ENCODE assay signal across 20 mouse cellular contexts in genomic region chr5:140382688-140383087, GRCm38 (mm10). TPM values are rescaled to one million over a fixed set of nuclear protein-coding genes. Genes with fewer than 3 reads are reported as not detected.
DNase-seq lines count a peak whose midpoint lies in the region; ATAC-seq and TF ChIP-seq lines count a peak whose summit lies in the region.
"Had no signal": no experiment of that assay in that cellular context is flagged by ENCODE, and none has a peak within 500 bp of the region (broad histone marks: within the 10 kb centered on the region; RNA-seq: fewer than 3 reads in every experiment).

No protein-coding gene starts in this region.

- ATAC-seq in hindbrain, embryonic 13.5 days (ENCODE audit: low FRiP score), result no peak
- no peak for ATAC-seq in hindbrain, embryonic 12.5 days (ENCODE audit: low FRiP score)
- ATAC-seq in hematopoietic stem cell, adult 5-6 weeks (replicated peaks in 1 of 2; ENCODE audit: insufficient read depth in 1 of 2, low FRiP score in 2 of 2, low TSS enrichment in 1 of 2, low read depth in 1 of 2, poor library complexity in 2 of 2, severe bottlenecking in 2 of 2), result peak; percentile 32 to 44; a peak in 3 of 4 replicates
- ATAC-seq: forebrain, embryonic 14.5 days had no signal

- H3K9me3 ChIP-seq in hindbrain, embryonic 13.5 days, result no peaks in the 10 kb centered on the region
- no peaks in the 10 kb centered on the region for H3K9me3 ChIP-seq in hindbrain, embryonic 12.5 days (replicated peaks)
- H3K9me3 ChIP-seq in MEL (replicated peaks; ENCODE audit: insufficient read depth, low read length), result no peaks in the 10 kb centered on the region
- H3K9me3 ChIP-seq: limb, embryonic 15.5 days had no signal

- TF ChIP-seq EP300 in MEL (IDR thresholded peaks at IDR 0.05; ENCODE audit: low read depth in 1 of 2, low read length in 2 of 2), result no peak

- no peak for TF ChIP-seq RAD21 in MEL (IDR thresholded peaks at IDR 0.05; ENCODE audit: low read depth, low read length)

- peak overlapping the region; percentile 15; the same call in 1 of the 2 replicates for H3K9ac ChIP-seq in hindbrain, embryonic 13.5 days
- no peak overlapping the region for H3K9ac ChIP-seq in hindbrain, embryonic 12.5 days
- H3K9ac ChIP-seq in MEL (ENCODE audit: control insufficient read depth, low read depth, low read length, poor library complexity, severe bottlenecking), result no peak overlapping the region
- H3K9ac ChIP-seq: limb, embryonic 15.5 days had no signal

- H3K4me2 ChIP-seq in hindbrain, embryonic 13.5 days, result no peak overlapping the region
- no peak overlapping the region for H3K4me2 ChIP-seq in hindbrain, embryonic 12.5 days (replicated peaks)
- H3K4me2 ChIP-seq: limb, embryonic 15.5 days had no signal

- peaks cover 21% of the 10 kb centered on the region for H3K4me1 ChIP-seq in hindbrain, embryonic 13.5 days (replicated peaks)
- H3K4me1 ChIP-seq in hindbrain, embryonic 12.5 days, result peaks cover 17% of the 10 kb centered on the region
- peaks cover 0 to 23% of the 10 kb centered on the region in 2 experiments; a peak in 3 of 4 replicates for H3K4me1 ChIP-seq in MEL (ENCODE audit: control insufficient read depth in 1 of 2, insufficient read depth in 2 of 2, low read length in 2 of 2)

- H3K27me3 ChIP-seq in hindbrain, embryonic 13.5 days, result no peaks in the 10 kb centered on the region
- no peaks in the 10 kb centered on the region for H3K27me3 ChIP-seq in hindbrain, embryonic 12.5 days
- no peaks in the 10 kb centered on the region for H3K27me3 ChIP-seq in MEL (ENCODE audit: control insufficient read depth in 1 of 2, insufficient read depth in 2 of 2, low read length in 2 of 2)
- H3K27me3 ChIP-seq: limb, embryonic 15.5 days; Patski had no signal

- 96% methylated on average over 6 of the region's 6 CpGs for WGBS in hindbrain, embryonic 13.5 days
- 95% methylated on average over 6 of the region's 6 CpGs for WGBS in hindbrain, embryonic 12.5 days

- TF ChIP-seq POLR2A in MEL (IDR thresholded peaks at IDR 0.05; ENCODE audit: control insufficient read depth in 1 of 2, insufficient read depth in 1 of 2, low read depth in 1 of 2, low read length in 2 of 2, poor library complexity in 1 of 2), result no peak

- H3K27ac ChIP-seq in hindbrain, embryonic 13.5 days, result no peak overlapping the region
- H3K27ac ChIP-seq in hindbrain, embryonic 12.5 days, result no peak overlapping the region
- H3K27ac ChIP-seq in MEL (ENCODE audit: control insufficient read depth, low read depth, low read length), result no peak overlapping the region

- H3K79me2 ChIP-seq in MEL (ENCODE audit: control insufficient read depth, insufficient read depth, low read length, poor library complexity), result peaks cover 16% of the 10 kb centered on the region

- H3K4me3 ChIP-seq in hindbrain, embryonic 13.5 days, result no peak overlapping the region
- no peak overlapping the region for H3K4me3 ChIP-seq in hindbrain, embryonic 12.5 days
- H3K4me3 ChIP-seq in MEL (ENCODE audit: control insufficient read depth in 1 of 2, insufficient read depth in 1 of 2, low read depth in 2 of 2, low read length in 2 of 2), result no peak overlapping the region
- H3K4me3 ChIP-seq: erythroblast, embryonic 14.5 days; limb, embryonic 15.5 days had no signal

- DNase-seq in A20 (ENCODE audit: low read depth, low spot score), result peak; percentile 88
- DNase-seq in MEL (ENCODE audit: low read depth, low spot score), result peak; percentile 55
- DNase-seq in gastrocnemius, postnatal 10 days, result no peak
- no peak for DNase-seq in right cerebral cortex, postnatal 25 days
- no peak for DNase-seq in cerebellum, adult 11 months
- DNase-seq: adrenal gland, postnatal 10 days; cerebellum, adult 2 months; cerebellum, postnatal 36 days; gastrocnemius, postnatal 36 days; heart, postnatal 4 days; kidney, adult 18-20 months; kidney, postnatal 14 days; lung, postnatal 10 days had no signal

- TF ChIP-seq CTCF in MEL (IDR thresholded peaks at IDR 0.05 in 2 of 3, conservative IDR thresholded peaks at IDR 0.05 in 1 of 3; ENCODE audit: control insufficient read depth in 1 of 3, insufficient read depth in 1 of 3, low read depth in 2 of 3, low read length in 3 of 3, poor library complexity in 1 of 3, severe bottlenecking in 1 of 3), result no peak

- H3K36me3 ChIP-seq in hindbrain, embryonic 13.5 days, result no peaks in the 10 kb centered on the region; the same call in 1 of the 2 replicates
- H3K36me3 ChIP-seq in hindbrain, embryonic 12.5 days, result no peaks in the 10 kb centered on the region
- H3K36me3 ChIP-seq in MEL (ENCODE audit: control insufficient read depth in 1 of 2, insufficient read depth in 2 of 2, low read length in 2 of 2), result peaks cover 0 to 16% of the 10 kb centered on the region in 2 experiments; a peak in 2 of 4 replicates
- H3K36me3 ChIP-seq: limb, embryonic 15.5 days had no signal

TF ChIP-seq in MEL, 35 proteins besides CTCF, POLR2A, EP300 and RAD21:
- TF ChIP-seq HCFC1 (IDR thresholded peaks at IDR 0.05; ENCODE audit: low read depth, low read length) (no peak), USF1 (IDR thresholded peaks at IDR 0.05; ENCODE audit: low read depth, low read length) (no peak)
TF ChIP-seq in MEL: peak in this region for 0.

RNA-seq across cellular contexts. Expression of gene Snx8, which starts 6.4 kb away (rescaled TPM):
- polyA plus RNA-seq in hindbrain, embryonic 13.5 days (2015; fragmentation: Nextera tagmentation; extraction: Ambion mirVana), result 25.7 and 26.3 TPM in 2 replicates
- polyA plus RNA-seq in hindbrain, embryonic 12.5 days (2016; fragmentation: Nextera tagmentation; extraction: Ambion mirVana), result 21.1 and 22.1 TPM in 2 replicates
- 16.1 and 19.7 TPM in 2 replicates for total RNA-seq in MEL (2012; rRNA removed)
- polyA plus RNA-seq in MEL (2012; ENCODE audit: insufficient read depth in 1 of 2, insufficient read length in 2 of 2, low read depth in 1 of 2, low replicate concordance in 2 of 2, missing spikeins in 1 of 2), result 10 to 100 TPM in 1 of 2 experiments, not detected in 1; 30.7 TPM
- total RNA-seq in hematopoietic stem cell, adult 5-6 weeks (2017), result 3.4 and 5.4 TPM in 2 replicates
- 10 to 100 TPM; 11.6 to 16.1 TPM for total RNA-seq in gastrocnemius, postnatal 10 days (2021)

RNA-seq across cellular contexts. Expression of gene Eif3b, which starts 36.4 kb away (rescaled TPM):
- polyA plus RNA-seq in hindbrain, embryonic 13.5 days (2015; fragmentation: Nextera tagmentation; extraction: Ambion mirVana), result 79.3 and 81.7 TPM in 2 replicates
- polyA plus RNA-seq in hindbrain, embryonic 12.5 days (2016; fragmentation: Nextera tagmentation; extraction: Ambion mirVana), result 155 and 162 TPM in 2 replicates
- total RNA-seq in MEL (2012; rRNA removed), result 303 and 340 TPM in 2 replicates
- 100 to 1,000 TPM; 376 to 580 TPM for polyA plus RNA-seq in MEL (2012; ENCODE audit: insufficient read depth in 1 of 2, insufficient read length in 2 of 2, low read depth in 1 of 2, low replicate concordance in 2 of 2, missing spikeins in 1 of 2)
- total RNA-seq in hematopoietic stem cell, adult 5-6 weeks (2017), result 118 and 144 TPM in 2 replicates
- total RNA-seq in gastrocnemius, postnatal 10 days (2021), result 10 to 100 TPM; 96.5 to 98.6 TPM

RNA-seq across cellular contexts. Expression of gene Mrm2, which starts 51.0 kb away (rescaled TPM):
- 20.2 and 21.5 TPM in 2 replicates for polyA plus RNA-seq in hindbrain, embryonic 13.5 days (2015; fragmentation: Nextera tagmentation; extraction: Ambion mirVana)
- 18.9 and 20.9 TPM in 2 replicates for polyA plus RNA-seq in hindbrain, embryonic 12.5 days (2016; fragmentation: Nextera tagmentation; extraction: Ambion mirVana)
- 12.1 and 14.1 TPM in 2 replicates for total RNA-seq in MEL (2012; rRNA removed)
- polyA plus RNA-seq in MEL (2012; ENCODE audit: insufficient read depth in 1 of 2, insufficient read length in 2 of 2, low read depth in 1 of 2, low replicate concordance in 2 of 2, missing spikeins in 1 of 2), result 10 to 100 TPM in 1 of 2 experiments, not detected in 1; 15.3 TPM
- total RNA-seq in hematopoietic stem cell, adult 5-6 weeks (2017), result 5.3 and 8.9 TPM in 2 replicates
- total RNA-seq in gastrocnemius, postnatal 10 days (2021), result 1 to 10 TPM; 6.0 to 7.2 TPM

Comparison
In these comparisons a context has a peak if more than half of its experiments do, and no peak if none do; other contexts are left out.
1. ATAC-seq: peak in hematopoietic stem cell, adult 5-6 weeks (2 of 2); none in hindbrain, embryonic 13.5 days (single experiment) and hindbrain, embryonic 12.5 days (single experiment).
2. DNase-seq: peak in A20 (single experiment) and MEL (single experiment); none in gastrocnemius, postnatal 10 days (single experiment), right cerebral cortex, postnatal 25 days (single experiment) and cerebellum, adult 11 months (single experiment).